Mouse (Mus musculus): ENCODE data around the gene Wdfy4. TPM values are rescaled to one million over a fixed set of nuclear protein-coding genes. Genes with fewer than 3 reads are reported as not detected.

Wdfy4 gene
- polyA plus RNA-seq, 1 experiment from 2014 or later = 0.63 TPM

GRCm38 (mm10) chr14:33171942-33172341 is 13.4 kb downstream of the Wdfy4 start:
- no peak for ATAC-seq (ENCODE audit: low read depth)
- Histone ChIP-seq H3K4me2 (ENCODE audit: low read depth, low read length) (no peak overlapping the region), H3K36me3 (ENCODE audit: control insufficient read depth, insufficient read depth, low read length) (no peaks in the 10 kb centered on the region), H3K9ac (ENCODE audit: low read length) (no peak overlapping the region), H3K27me3 (ENCODE audit: control insufficient read depth, insufficient read depth, low read depth, low read length) (no peaks in the 10 kb centered on the region), H3K27ac (ENCODE audit: low read length) (no peak overlapping the region), H3K9me3 (ENCODE audit: control insufficient read depth, low read length) (no peaks in the 10 kb centered on the region), H3K4me3 (ENCODE audit: low read length) (no peak overlapping the region), H3K4me1 (replicated peaks; ENCODE audit: control insufficient read depth, insufficient read depth, low read length) (no peaks in the 10 kb centered on the region)
- WGBS = 86% methylated on average over 1 of the region's 1 CpGs

GRCm38 (mm10) chr14:33168750-33169149 is 16.6 kb downstream of the Wdfy4 start:
- Histone ChIP-seq H3K36me3 (ENCODE audit: control insufficient read depth, insufficient read depth, low read length) (no peaks in the 10 kb centered on the region), H3K4me1 (replicated peaks; ENCODE audit: control insufficient read depth, insufficient read depth, low read length) (no peaks in the 10 kb centered on the region), H3K4me3 (ENCODE audit: low read length) (no peak overlapping the region), H3K9me3 (ENCODE audit: control insufficient read depth, low read length) (no peaks in the 10 kb centered on the region), H3K4me2 (ENCODE audit: low read depth, low read length) (no peak overlapping the region), H3K9ac (ENCODE audit: low read length) (no peak overlapping the region), H3K27me3 (ENCODE audit: control insufficient read depth, insufficient read depth, low read depth, low read length) (no peaks in the 10 kb centered on the region), H3K27ac (ENCODE audit: low read length) (no peak overlapping the region)
- ATAC-seq (ENCODE audit: low read depth) = no peak
- 75% methylated on average over 4 of the region's 4 CpGs for WGBS

- H3K4me1 ChIP-seq (replicated peaks; ENCODE audit: control insufficient read depth, insufficient read depth, low read length) = no peaks in the 10 kb centered on the region
- no peaks in the 10 kb centered on the region for H3K36me3 ChIP-seq (ENCODE audit: control insufficient read depth, insufficient read depth, low read length)
- no peak overlapping the region for H3K4me2 ChIP-seq (ENCODE audit: low read depth, low read length)
- ATAC-seq (ENCODE audit: low read depth) = no peak
- no peaks in the 10 kb centered on the region for H3K27me3 ChIP-seq (ENCODE audit: control insufficient read depth, insufficient read depth, low read depth, low read length)
- no peak overlapping the region for H3K9ac ChIP-seq (ENCODE audit: low read length)
- no peak overlapping the region for H3K27ac ChIP-seq (ENCODE audit: low read length)
- 78% methylated on average over 5 of the region's 5 CpGs for WGBS
- no peak overlapping the region for H3K4me3 ChIP-seq (ENCODE audit: low read length)
- no peaks in the 10 kb centered on the region for H3K9me3 ChIP-seq (ENCODE audit: control insufficient read depth, low read length)
Measured at GRCm38 (mm10) chr14:33162238-33162637, 23.1 kb downstream of the Wdfy4 start.

- WGBS = 59% methylated on average over 3 of the region's 3 CpGs
- H3K9ac ChIP-seq (ENCODE audit: low read length) = no peak overlapping the region
- H3K4me3 ChIP-seq (ENCODE audit: low read length) = no peak overlapping the region
- ATAC-seq (ENCODE audit: low read depth) = no peak
- H3K4me2 ChIP-seq (ENCODE audit: low read depth, low read length) = no peak overlapping the region
- no peaks in the 10 kb centered on the region for H3K36me3 ChIP-seq (ENCODE audit: control insufficient read depth, insufficient read depth, low read length)
- no peaks in the 10 kb centered on the region for H3K9me3 ChIP-seq (ENCODE audit: control insufficient read depth, low read length)
- H3K27ac ChIP-seq (ENCODE audit: low read length) = no peak overlapping the region
- no peaks in the 10 kb centered on the region for H3K4me1 ChIP-seq (replicated peaks; ENCODE audit: control insufficient read depth, insufficient read depth, low read length)
- H3K27me3 ChIP-seq (ENCODE audit: control insufficient read depth, insufficient read depth, low read depth, low read length) = no peaks in the 10 kb centered on the region
Measured at GRCm38 (mm10) chr14:33158268-33158667, 27.0 kb downstream of the Wdfy4 start.

GRCm38 (mm10) chr14:33152941-33153340 is 32.4 kb downstream of the Wdfy4 start:
- Histone ChIP-seq H3K27ac (ENCODE audit: low read length) (no peak overlapping the region), H3K9ac (ENCODE audit: low read length) (no peak overlapping the region), H3K36me3 (ENCODE audit: control insufficient read depth, insufficient read depth, low read length) (no peaks in the 10 kb centered on the region), H3K4me3 (ENCODE audit: low read length) (no peak overlapping the region), H3K9me3 (ENCODE audit: control insufficient read depth, low read length) (no peaks in the 10 kb centered on the region), H3K4me2 (ENCODE audit: low read depth, low read length) (no peak overlapping the region), H3K27me3 (ENCODE audit: control insufficient read depth, insufficient read depth, low read depth, low read length) (no peaks in the 10 kb centered on the region), H3K4me1 (replicated peaks; ENCODE audit: control insufficient read depth, insufficient read depth, low read length) (no peaks in the 10 kb centered on the region)
- 26% methylated on average over 1 of the region's 1 CpGs for WGBS
- ATAC-seq (ENCODE audit: low read depth) = no peak

GRCm38 (mm10) chr14:33146287-33146686 is 39.0 kb downstream of the Wdfy4 start:
- Histone ChIP-seq H3K36me3 (ENCODE audit: control insufficient read depth, insufficient read depth, low read length) (no peaks in the 10 kb centered on the region), H3K4me1 (replicated peaks; ENCODE audit: control insufficient read depth, insufficient read depth, low read length) (no peaks in the 10 kb centered on the region), H3K27me3 (ENCODE audit: control insufficient read depth, insufficient read depth, low read depth, low read length) (no peaks in the 10 kb centered on the region), H3K9me3 (ENCODE audit: control insufficient read depth, low read length) (no peaks in the 10 kb centered on the region), H3K27ac (ENCODE audit: low read length) (no peak overlapping the region), H3K4me3 (ENCODE audit: low read length) (no peak overlapping the region), H3K4me2 (ENCODE audit: low read depth, low read length) (no peak overlapping the region), H3K9ac (ENCODE audit: low read length) (no peak overlapping the region)
- ATAC-seq (ENCODE audit: low read depth) = no peak
- 6% methylated on average over 2 of the region's 2 CpGs for WGBS

- H3K4me2 ChIP-seq (ENCODE audit: low read depth, low read length) = no peak overlapping the region
Measured at GRCm38 (mm10) chr14:33136843-33137242, 48.5 kb downstream of the Wdfy4 start.

GRCm38 (mm10) chr14:33135170-33135569 is 50.1 kb downstream of the Wdfy4 start:
- Histone ChIP-seq H3K4me1 (replicated peaks; ENCODE audit: control insufficient read depth, insufficient read depth, low read length) (no peaks in the 10 kb centered on the region), H3K27me3 (ENCODE audit: control insufficient read depth, insufficient read depth, low read depth, low read length) (no peaks in the 10 kb centered on the region), H3K4me2 (ENCODE audit: low read depth, low read length) (no peak overlapping the region), H3K36me3 (ENCODE audit: control insufficient read depth, insufficient read depth, low read length) (no peaks in the 10 kb centered on the region), H3K4me3 (ENCODE audit: low read length) (no peak overlapping the region), H3K9ac (ENCODE audit: low read length) (no peak overlapping the region), H3K9me3 (ENCODE audit: control insufficient read depth, low read length) (no peaks in the 10 kb centered on the region), H3K27ac (ENCODE audit: low read length) (no peak overlapping the region)
- WGBS = 86% methylated on average over 6 of the region's 6 CpGs
- no peak for ATAC-seq (ENCODE audit: low read depth)

More at GRCm38 (mm10) chr14:33136843-33137242, 48.5 kb downstream of the Wdfy4 start:
- Histone ChIP-seq H3K27me3 (ENCODE audit: control insufficient read depth, insufficient read depth, low read depth, low read length) (no peaks in the 10 kb centered on the region), H3K4me1 (replicated peaks; ENCODE audit: control insufficient read depth, insufficient read depth, low read length) (no peaks in the 10 kb centered on the region), H3K27ac (ENCODE audit: low read length) (no peak overlapping the region), H3K4me3 (ENCODE audit: low read length) (no peak overlapping the region), H3K9me3 (ENCODE audit: control insufficient read depth, low read length) (no peaks in the 10 kb centered on the region), H3K36me3 (ENCODE audit: control insufficient read depth, insufficient read depth, low read length) (no peaks in the 10 kb centered on the region), H3K9ac (ENCODE audit: low read length) (no peak overlapping the region)
- WGBS = 79% methylated on average over 9 of the region's 9 CpGs
- no peak for ATAC-seq (ENCODE audit: low read depth)

- Histone ChIP-seq H3K4me3 (ENCODE audit: low read length) (no peak overlapping the region), H3K4me1 (replicated peaks; ENCODE audit: control insufficient read depth, insufficient read depth, low read length) (no peaks in the 10 kb centered on the region), H3K9me3 (ENCODE audit: control insufficient read depth, low read length) (no peaks in the 10 kb centered on the region), H3K27ac (ENCODE audit: low read length) (no peak overlapping the region), H3K36me3 (ENCODE audit: control insufficient read depth, insufficient read depth, low read length) (no peaks in the 10 kb centered on the region), H3K27me3 (ENCODE audit: control insufficient read depth, insufficient read depth, low read depth, low read length) (no peaks in the 10 kb centered on the region), H3K9ac (ENCODE audit: low read length) (no peak overlapping the region), H3K4me2 (ENCODE audit: low read depth, low read length) (no peak overlapping the region)
- 75% methylated on average over 7 of the region's 7 CpGs for WGBS
- ATAC-seq (ENCODE audit: low read depth) = no peak
Measured at GRCm38 (mm10) chr14:33131044-33131758, 54.1 kb downstream of the Wdfy4 start.

All from lung, embryonic 16.5 days (tissue).